Mouse (Mus musculus) liver, postnatal 0 days (tissue): ENCODE results near the gene Evi5l.

ENCODE experiments used
- CTCF ChIP-seq: sonication (generic); IDR thresholded peaks from 2 replicates; pipeline ENCODE4 v1.5.1; 2016; ENCODE audit warnings: antibody characterized with exemption, low read depth
- EP300 ChIP-seq: IDR thresholded peaks from 2 replicates; pipeline ENCODE4 v1.6.1; 2016; ENCODE audit warnings: antibody characterized with exemption, low read depth, mild to moderate bottlenecking

DNA sequence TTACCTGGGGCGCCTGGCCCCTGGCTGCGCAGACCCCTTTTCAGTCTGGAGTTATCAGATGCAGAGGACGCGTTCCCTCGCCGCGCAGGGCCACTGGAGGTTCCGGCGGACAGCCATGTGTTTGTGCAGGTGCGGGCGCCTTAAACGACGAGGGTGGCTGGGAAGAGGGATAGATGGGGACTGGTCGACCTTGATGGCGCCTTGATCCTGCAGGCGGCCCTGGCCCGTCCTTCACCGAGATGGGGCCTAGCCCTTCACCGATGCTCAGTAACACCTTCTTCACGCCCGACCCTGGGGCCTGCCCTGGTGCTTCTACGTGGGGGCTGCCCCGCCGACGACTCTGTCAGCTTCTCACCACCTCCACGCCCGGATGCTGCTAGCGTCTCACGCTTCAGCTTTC, 82.8 kb downstream of the Evi5l start:
- TF ChIP-seq CTCF, result no peak
- no peak for TF ChIP-seq EP300
